Mouse (Mus musculus) adipocyte (in vitro differentiated cells): ENCODE results near the gene Zdhhc21.

ENCODE experiments used
- DNase-seq: peaks from one replicate; pipeline ENCODE4 v3.0.0-alpha.2; 2016; ENCODE audit warnings: low spot score

Zdhhc21 gene

GRCm38 (mm10) chr4:82864974-82865699, 5.4 kb upstream of the Zdhhc21 start:
- DNase-seq, result no peak

- no peak for DNase-seq
These were observed 3.6 kb upstream of the Zdhhc21 start for GRCm38 (mm10) chr4:82863316-82863715.

GRCm38 (mm10) chr4:82861451-82861850, 1.7 kb upstream of the Zdhhc21 start:
- no peak for DNase-seq

- DNase-seq, result no peak
These were observed 808 bp upstream of the Zdhhc21 start for GRCm38 (mm10) chr4:82860566-82860965.

GRCm38 (mm10) chr4:82858431-82859010, 1.2 kb downstream of the Zdhhc21 start:
- no peak for DNase-seq

GRCm38 (mm10) chr4:82856986-82857385, 2.8 kb downstream of the Zdhhc21 start:
- no peak for DNase-seq

GRCm38 (mm10) chr4:82853809-82854208, 5.9 kb downstream of the Zdhhc21 start:
- DNase-seq, result no peak

- DNase-seq, result peak; percentile 14
These were observed 11.1 kb downstream of the Zdhhc21 start for GRCm38 (mm10) chr4:82848552-82849234.

GRCm38 (mm10) chr4:82837526-82838240, 22.1 kb downstream of the Zdhhc21 start:
- no peak for DNase-seq

GRCm38 (mm10) chr4:82831155-82831554, 28.6 kb downstream of the Zdhhc21 start:
- DNase-seq, result no peak

- DNase-seq, result no peak
These were observed 30.3 kb downstream of the Zdhhc21 start for GRCm38 (mm10) chr4:82829429-82829828.

GRCm38 (mm10) chr4:82827001-82827400, 32.8 kb downstream of the Zdhhc21 start:
- DNase-seq, result no peak

GRCm38 (mm10) chr4:82817833-82818232, 41.9 kb downstream of the Zdhhc21 start:
- DNase-seq, result no peak

- DNase-seq, result no peak
These were observed 43.4 kb downstream of the Zdhhc21 start for GRCm38 (mm10) chr4:82816351-82816750.

GRCm38 (mm10) chr4:82815296-82815695, 44.5 kb downstream of the Zdhhc21 start:
- DNase-seq, result no peak

GRCm38 (mm10) chr4:82813356-82813755, 46.4 kb downstream of the Zdhhc21 start:
- no peak for DNase-seq

- no peak for DNase-seq
These were observed 51.9 kb downstream of the Zdhhc21 start for GRCm38 (mm10) chr4:82807811-82808210.

- DNase-seq, result no peak
These were observed 53.5 kb downstream of the Zdhhc21 start for GRCm38 (mm10) chr4:82806176-82806757.

GRCm38 (mm10) chr4:82804019-82804418, 55.7 kb downstream of the Zdhhc21 start:
- DNase-seq, result peak; percentile 52

- no peak for DNase-seq
These were observed 66.2 kb downstream of the Zdhhc21 start for GRCm38 (mm10) chr4:82793608-82794007.

GRCm38 (mm10) chr4:82792906-82793580, 66.7 kb downstream of the Zdhhc21 start:
- DNase-seq, result no peak
